Mouse (Mus musculus): ENCODE measurements at regions not wholly inside any gene's neighbourhood (a gene's known extent, or its start where the extent isn't known, plus 50 kb on each side); places are given as distances from the start of the nearest gene placed in this dataset.

DNA sequence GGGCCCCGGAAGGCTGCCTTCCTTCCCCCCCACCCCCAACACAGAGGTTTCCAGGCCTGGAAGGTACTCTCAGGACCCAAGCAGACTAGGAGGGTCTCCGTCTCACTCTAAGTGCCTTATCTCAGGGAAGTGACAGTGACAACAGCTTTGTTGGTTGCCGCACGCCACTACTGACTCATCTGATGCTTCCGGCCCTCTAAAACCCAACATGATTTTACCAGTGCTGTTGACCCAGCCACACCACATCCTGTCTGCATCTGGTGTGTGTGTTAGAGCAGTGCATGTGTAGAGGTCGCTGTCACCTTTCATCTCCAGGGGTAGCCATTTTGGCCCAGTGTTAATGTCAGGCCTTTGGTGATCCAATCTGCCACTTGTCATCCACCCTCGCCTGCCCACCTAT is 206.5 kb downstream of the Rplp1 start:
- DNase-seq (ENCODE audit: extremely low spot score, low spot score), result no peak

DNA sequence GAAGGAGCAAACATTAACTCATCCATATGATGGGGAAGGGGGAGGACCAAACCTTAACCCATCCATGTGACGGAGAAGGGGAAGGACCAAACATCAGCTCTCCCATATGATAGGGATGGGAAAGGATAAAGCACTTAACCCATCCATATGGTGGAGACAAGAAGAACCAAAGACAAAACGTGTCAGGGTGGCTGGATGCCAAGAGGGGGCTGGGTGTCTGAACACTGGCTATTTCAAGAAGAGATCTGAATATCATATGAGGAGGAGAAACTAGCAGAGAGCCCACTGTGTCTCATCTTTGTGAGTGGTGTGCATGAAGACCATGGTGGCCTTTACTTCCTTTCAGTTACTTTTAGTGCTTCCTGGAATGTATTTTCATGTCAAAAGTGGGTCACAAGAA is 207.0 kb downstream of the Rplp1 start:
- no peak for DNase-seq (ENCODE audit: extremely low spot score, low spot score)

DNA sequence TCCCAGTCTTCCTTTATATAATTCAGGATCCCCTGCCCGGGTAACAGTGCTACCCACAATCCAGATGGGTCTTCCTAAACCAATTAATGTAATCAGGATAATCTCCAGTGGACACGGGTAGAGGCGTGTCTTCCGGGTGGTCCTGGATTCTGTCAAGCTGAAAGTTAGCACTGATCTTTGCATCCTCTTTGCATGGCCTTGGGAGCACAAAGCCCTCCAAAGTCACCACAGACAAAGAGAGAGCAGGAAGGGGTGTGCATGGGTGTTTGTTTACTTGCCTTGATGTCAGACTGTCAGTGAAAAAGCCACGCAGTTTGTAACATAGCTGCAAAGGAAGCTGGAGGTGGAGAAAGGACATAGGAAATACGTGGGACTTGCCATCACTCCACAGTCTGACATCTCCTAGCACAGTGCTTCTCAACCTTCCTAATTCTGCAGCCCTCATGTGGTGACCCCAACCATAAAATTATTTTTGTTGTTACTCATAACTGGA is 208.0 kb downstream of the Rplp1 start:
- DNase-seq (ENCODE audit: extremely low spot score, low spot score), result no peak

DNA sequence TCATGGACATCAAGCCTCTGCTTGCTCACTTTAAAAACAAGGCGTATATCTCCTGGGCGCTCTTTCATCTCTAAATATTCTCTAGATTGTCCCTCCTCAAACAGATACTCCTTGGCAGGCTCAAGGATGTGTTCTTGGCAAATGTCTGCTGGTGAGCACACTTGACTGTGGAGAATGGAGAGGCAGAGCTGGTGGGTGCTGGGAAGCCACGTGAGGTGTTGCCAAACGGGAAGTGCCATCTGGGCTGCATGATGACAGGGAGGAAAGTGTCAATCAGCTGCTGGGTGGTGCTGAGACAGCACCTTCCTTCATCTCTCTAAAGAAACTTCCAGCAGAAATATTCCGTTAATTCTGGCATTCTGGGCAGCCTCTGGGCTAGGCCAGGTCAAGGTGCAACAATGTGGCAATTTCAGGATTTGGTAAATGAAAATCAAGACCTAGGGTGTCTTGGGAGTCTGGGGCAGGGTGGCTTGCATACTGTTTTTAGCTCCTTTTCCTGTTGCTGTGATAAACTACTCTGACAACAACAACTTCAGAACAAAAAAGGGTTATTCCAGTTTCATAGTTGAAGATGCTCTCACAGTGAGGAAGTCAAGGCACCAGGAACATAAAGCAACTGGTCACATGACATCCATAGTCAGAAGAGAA is 208.6 kb downstream of the Rplp1 start:
- DNase-seq (ENCODE audit: extremely low spot score, low spot score), result no peak

DNA sequence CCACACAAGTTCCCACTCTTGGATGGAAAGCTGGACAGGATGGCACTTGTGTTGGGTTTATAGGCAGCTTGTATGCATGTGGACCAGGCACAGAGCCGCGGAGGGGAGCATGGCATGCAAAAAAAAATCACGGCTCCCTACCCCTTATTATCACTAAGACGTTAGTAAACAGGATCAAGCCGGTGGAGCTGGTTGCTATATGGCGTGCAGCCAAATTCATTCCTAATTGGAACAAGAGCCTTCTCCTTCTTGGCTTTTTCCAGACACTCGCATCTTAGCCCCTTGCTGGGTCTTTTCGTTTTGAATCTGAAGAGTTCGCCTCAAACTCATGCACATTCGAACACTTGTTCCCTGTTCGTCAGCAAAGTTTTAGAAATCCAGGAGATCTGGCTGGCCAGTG is 211.0 kb downstream of the Rplp1 start:
- no peak for DNase-seq (ENCODE audit: extremely low spot score, low spot score)

DNA sequence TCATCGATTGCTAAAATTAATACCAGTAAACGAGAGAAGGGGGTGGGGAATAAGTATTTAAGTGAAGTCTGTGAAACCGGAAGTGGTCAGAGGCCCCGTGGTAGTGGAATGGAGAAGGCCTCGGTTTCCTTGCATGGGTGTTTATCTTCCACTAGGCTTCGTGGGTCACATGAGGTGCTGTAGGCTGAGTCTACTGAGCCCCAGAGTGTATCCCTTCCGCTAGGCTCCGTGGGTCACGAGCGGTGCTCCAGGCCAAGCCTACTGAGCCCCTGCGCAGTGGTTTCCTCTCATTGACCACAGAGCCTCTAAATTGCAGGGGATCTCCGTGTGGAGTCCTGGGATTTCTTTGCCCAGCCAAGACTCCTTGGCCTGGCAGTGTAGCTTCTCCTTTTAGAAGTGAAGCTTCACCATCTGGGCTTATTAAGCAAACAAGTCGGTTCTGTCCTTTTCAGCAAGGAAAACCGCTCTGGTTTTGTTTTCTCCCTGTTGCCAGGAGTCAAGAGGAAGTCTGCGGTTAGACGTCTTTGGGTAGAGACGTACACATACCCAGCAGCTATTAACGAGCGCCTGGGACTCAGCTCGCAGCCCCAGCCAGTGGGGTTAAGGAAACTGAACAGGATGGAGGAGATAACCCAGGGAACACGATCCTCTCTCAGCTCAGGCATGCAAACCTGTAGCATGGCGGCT is 211.9 kb downstream of the Rplp1 start:
- DNase-seq (ENCODE audit: extremely low spot score, low spot score), result no peak

DNA sequence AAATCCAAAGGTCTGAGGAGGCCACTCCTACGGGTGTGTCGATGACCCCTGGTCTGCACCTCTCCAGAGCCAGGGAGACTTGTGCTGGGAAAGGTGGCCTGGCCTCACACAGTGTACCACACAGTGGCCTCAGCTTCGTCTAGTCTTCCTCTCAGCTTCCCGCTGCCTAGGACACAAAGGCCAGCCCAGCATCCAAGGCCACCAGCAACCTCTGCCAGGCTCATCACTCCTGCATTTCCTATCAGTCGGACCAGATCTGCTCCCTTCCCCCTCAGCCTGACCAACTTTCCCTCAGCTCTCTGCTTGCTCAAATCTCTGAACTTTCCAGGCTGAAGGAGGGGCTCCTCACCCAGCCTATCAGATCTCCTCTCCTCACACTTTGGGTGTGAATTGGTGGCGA is 213.8 kb downstream of the Rplp1 start:
- no peak for DNase-seq (ENCODE audit: extremely low spot score, low spot score)

DNA sequence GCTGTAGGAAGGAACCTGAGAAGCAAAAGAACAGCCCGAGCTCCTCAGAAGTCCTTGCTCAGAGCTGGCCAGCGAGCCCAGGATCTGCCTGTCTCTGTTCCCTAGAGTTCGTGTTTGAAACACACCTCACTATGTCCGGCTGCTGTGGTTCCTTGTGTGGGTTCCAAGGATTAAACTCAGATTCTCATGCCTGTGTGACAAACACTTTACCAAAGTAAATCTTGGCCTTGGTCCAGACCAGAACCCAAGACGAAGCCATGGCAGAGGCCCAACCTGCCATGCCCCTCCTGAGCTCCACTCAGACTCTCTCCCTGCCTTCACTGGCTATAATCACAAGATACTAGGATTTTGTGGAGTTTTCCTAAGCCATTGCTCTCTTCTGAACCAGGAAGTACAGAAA is 214.7 kb downstream of the Rplp1 start:
- DNase-seq (ENCODE audit: extremely low spot score, low spot score), result no peak

DNA sequence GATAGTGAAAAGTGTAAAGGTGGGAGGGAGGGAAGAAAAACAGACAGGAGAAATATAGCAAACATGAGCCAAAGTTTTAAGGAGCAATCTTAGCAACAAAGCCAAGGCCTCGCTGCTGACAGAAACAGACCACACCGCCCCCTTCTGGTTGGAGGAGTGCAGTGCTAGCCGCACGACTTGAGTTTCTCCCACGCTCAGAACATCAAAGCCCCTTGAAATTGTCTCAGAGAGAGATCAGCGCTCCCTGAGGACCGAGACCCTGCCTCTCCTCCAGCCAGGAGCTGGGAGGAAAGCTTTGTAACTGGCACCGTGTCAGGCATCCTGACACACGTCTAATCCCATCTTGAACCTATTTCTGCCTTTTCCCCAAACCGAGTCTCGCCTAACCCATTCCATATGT is 216.4 kb downstream of the Rplp1 start:
- peak; percentile 81 for DNase-seq (ENCODE audit: extremely low spot score, low spot score)

DNA sequence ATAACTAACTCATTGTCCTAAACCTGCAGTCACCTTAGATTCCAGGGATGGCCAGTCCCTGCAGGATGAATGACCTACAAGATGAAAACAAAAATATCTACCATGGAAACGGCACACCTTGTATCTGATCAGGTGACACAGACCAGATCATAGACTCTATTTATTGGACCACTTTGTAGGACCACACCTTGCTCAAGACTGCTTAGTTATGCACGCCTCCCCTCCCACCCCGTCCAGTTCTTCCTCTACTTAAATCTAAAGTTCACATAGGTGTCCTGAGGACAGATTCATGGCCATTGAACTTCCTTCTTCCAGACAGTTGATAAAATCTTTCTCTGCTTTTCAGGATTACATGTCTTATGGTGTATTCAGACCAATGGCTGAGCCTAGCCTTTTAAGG is 217.5 kb downstream of the Rplp1 start:
- DNase-seq (ENCODE audit: extremely low spot score, low spot score), result no peak

DNA sequence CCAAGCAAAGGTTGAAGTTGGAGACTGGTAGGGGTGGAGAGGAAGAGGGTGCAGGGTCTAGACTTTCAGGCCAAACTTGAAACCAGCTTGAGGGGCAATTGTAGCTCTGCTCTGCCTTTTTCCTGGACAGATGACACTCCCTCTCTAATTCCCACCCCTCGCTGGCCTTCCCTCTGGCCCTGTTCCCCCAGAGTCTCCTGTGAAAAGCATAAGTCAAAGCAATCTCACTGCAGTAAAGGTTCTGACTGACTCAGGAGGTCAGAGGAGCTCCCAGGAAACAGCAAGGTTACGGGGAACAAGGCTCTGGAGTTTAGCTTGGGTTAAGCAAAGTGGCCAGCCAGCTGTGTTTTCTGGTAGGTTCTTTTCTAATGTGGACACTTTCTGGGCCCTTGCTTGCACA is 218.5 kb downstream of the Rplp1 start:
- no peak for DNase-seq (ENCODE audit: extremely low spot score, low spot score)

DNA sequence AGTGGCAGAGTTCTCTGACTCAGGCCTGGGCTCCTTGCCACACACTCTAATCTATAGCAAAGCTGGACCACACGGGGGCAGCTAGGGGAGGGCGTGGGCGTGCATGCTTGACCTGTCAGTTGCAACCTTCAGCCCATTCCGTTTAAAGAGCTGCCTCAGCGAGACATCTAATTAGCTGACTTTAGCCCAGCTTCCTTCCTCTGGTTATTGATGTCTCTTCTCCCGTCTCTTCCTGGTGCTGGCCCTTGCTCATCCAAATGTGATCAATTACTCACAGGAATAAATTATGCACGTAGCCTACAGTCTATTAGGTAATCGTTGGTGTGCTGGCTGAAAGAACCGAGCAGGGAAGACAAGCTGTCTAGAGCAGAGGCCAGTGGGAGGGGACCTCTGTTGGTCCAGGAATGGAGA is 219.0 kb downstream of the Rplp1 start:
- DNase-seq (ENCODE audit: extremely low spot score, low spot score), result no peak

DNA sequence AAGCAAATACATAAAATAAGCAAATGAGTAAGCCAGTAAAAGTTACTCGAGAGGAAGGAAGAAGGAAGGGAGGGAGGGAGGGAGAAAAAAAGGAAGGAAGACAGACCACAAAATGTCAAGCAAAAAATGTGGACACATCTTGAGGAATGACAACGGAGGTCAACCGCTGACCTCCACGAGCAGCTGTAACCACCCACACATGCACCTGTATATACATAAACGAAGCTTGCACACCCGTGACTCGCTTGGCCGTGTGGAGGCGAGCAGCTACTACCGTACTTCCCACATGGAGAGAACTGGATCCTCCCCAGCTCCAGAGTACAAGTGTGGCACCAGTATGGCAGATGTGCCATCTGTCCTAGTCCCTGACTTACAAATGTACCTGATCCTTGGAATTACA is 220.1 kb downstream of the Rplp1 start:
- no peak for DNase-seq (ENCODE audit: extremely low spot score, low spot score)

DNA sequence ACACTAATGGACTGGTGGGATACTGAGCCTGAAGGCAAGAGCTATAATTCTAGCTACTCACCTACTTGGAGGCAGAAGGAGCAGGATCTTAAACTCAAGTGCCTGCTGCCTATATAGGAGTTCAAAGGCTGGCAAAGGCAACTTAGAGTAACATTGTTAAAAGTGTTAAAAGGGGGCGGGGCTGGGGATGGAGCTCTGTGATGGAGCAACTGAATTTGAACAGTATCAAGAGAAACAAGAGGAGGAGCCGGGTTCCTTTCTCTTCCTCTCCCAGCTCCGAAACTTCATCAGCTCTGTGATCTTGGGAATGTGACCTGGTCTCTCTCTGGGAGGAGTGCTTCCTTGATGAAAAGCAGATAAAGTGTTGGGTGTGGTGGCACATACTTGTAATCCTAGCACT is 223.6 kb downstream of the Rplp1 start:
- DNase-seq (ENCODE audit: extremely low spot score, low spot score), result no peak

DNA sequence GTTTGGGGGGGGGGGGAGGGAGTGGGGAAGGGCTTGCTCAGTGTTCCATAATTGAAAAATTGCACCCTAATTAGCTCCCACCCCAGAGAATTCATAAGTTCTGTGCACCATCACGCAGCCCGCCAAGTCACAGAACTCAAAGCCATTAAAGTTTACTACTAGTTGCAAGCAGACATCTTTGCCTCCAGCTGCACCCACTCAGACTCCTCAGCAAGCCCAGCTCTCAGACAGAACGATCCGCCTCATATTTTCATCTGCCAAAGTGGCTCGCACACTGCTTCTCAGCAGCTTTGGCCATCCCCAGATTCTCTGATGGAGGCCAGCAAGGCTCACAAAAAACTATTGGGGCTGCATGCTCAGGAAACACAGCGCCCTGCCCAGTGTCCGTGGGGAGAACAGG is 224.4 kb downstream of the Rplp1 start:
- DNase-seq (ENCODE audit: extremely low spot score, low spot score), result no peak

DNA sequence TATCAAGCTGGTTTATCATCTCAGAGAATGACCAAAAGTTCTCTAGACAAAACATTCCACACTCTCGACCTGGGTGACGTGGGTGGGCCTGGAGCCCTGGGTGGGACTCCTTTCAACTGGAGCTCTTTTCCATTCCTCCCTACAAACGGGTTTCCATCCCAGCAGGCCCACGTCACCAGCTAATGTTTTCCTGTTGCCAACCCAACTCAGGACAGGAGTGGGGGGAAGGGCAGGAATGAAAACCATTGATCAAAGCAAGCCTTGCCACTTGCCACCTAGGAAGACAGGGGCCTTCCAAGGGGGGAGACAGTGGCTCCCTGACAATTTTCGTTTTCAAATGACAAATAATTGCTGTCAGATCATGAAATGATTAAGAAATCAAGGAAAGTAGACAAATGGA is 224.8 kb downstream of the Rplp1 start:
- no peak for DNase-seq (ENCODE audit: extremely low spot score, low spot score)

DNA sequence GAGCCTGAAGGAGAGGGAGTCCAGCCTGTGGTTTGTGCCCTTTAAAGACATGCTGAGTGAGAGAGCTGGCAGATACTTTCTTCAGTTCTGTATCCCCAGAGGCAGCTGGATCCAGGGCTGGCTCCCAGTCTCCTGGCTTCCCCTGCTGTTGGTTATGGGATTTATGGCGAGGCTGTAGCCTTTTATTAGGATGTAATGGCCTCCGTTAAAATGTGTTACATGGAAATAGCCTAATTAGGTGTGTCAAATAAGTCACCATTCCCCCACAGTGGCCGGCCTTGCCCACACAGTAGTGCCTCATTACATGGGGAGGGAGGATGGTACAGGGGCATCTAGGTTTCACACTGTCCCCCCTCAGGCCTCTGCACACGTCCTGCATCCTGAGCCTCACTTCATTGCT is 230.8 kb downstream of the Rplp1 start:
- no peak for DNase-seq (ENCODE audit: extremely low spot score, low spot score)

DNA sequence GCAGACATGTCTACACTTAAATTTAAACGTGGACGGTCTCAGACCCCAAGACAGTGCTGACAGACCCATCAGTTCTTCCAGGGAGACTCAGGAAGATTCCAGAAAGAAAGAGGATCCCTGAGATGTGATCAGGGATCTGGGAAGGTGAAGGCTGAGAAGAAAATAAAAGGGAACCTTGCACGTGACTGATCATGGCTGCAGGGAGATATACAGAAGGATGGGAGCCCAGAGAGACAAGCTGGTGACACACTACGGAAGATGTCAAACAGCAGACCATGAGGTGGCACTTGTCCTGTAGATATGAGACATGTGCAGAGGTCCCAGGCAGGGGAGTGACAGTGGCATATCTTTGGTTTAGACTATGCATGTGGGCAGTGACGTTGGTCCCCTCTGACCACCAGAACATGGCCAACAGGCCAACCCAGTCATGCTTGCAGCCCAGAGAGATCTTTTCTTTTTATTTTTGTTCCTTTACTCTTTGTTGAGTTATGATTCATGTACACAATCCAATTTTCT is 231.5 kb downstream of the Rplp1 start:
- no peak for DNase-seq (ENCODE audit: extremely low spot score, low spot score)

DNA sequence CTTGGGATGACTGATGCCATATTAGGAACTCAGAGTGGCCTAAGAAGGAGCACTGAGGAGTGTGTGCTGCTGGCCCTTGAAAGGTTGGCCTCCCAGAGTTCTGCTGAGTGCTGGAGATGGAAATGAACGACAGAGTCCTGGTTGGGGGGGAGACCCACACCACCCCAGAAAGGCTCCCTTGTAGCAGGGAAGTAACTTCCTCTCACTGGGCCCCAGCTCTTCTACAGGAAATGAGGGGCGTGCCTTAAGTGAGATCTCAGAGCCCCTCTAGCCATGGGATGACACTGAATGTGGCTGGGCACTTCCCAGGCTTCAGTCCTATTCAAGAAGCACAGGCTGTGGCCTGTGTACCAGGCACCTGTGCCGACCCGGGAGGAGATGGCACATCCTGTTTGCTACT is 232.0 kb downstream of the Rplp1 start:
- no peak for DNase-seq (ENCODE audit: extremely low spot score, low spot score)

DNA sequence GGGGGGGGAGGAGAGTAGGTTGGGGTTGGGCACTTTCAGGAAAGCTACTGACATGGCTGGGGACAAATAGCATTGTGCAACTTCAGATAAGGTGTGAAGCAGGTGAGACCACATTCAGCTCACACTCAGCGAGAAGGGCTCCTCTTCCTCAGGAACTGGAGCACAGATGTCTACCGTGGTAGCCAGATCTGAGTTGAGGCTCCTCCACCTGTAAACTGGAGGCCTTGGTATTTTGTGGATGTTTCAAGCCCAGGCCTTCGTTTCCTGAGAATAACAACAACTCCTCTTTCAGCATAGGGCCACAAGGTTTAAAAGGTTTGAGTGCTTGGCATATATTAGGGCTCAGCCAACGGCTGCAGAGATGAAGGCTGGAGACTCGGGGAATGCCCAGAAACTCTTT is 232.9 kb downstream of the Rplp1 start:
- no peak for DNase-seq (ENCODE audit: extremely low spot score, low spot score)

DNA sequence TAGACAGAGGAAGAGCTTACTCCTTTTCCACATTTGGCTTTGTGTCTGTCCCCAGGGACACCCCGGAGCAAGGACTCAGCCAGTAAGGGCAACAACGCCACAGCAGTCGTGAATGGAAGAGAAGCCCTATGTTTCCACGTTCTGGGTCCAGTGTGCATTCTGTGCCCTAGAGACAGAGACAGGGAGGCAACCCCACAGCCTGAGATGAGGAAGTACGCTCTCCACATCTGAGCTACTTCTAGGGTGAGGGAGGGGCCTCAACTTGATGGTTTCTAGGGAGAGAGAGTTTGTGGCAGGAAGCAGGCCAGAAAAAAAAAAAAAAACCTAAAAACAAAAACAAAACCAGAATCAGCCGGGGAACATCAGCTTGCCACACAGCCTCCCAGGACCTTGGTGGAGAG is 233.4 kb downstream of the Rplp1 start:
- DNase-seq (ENCODE audit: extremely low spot score, low spot score), result no peak

DNA sequence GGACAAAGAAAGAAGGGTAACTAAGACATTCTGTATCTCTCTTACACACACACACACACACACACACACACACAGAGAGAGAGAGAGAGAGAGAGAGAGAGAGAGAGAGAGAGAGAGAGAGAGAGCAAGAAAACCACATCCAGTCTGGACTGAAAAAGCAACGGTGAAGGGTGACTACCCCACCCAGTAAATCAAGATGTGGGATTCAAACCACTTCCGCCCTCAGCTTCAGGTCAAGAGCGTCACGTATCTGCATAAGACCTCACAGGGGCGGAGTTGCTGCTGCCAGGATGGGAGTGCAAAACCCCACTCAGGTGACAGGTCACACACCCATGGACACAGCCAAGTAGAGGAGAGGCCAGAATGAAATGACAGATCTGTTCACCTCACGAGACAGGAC is 234.7 kb downstream of the Rplp1 start:
- DNase-seq (ENCODE audit: extremely low spot score, low spot score), result no peak

DNA sequence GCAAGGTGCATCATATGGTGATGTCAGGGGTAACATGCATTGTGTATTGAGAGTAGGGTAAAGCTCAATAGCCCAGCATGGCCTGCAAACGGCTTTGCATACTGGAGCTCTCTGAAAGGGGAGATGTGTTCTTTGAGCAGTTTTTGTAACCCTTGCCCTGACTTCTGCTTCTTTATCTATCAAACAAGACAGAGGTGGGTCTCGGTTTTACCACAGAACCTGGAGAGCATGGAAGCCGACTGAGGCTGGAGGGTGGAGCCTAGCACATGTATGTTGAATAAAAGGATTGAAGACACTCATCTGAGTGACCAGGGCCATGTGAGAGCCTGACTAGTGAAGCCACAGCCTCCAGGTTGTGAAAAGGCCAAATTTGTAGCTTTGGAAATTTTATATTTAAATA is 236.7 kb downstream of the Rplp1 start:
- no peak for DNase-seq (ENCODE audit: extremely low spot score, low spot score)

Data from neural tube, embryonic 10.5 days (tissue).